Comparison of ENCODE assay signal across 32 mouse cellular contexts in the genomic region with DNA sequence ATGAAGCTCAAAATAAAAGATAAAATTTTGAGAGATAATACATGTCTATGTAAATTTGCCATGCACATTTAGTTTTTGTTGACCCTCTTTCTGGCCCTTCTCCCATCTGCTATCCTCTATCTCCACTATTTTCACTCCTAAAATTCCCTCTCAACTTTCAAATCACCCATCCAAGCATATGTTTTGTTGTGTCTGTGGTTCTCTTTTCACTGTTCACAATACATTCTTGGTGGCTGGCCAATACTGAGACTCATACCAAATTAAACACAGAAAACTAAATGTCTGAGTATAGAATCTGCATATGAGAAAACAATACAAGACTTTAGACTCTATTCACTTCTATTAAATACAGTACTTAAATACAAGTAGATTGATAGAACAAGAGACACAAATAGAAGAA.
"Had no signal": no experiment of that assay in that cellular context is flagged by ENCODE, and none has a peak within 500 bp of the region (broad histone marks: within the 10 kb centered on the region; RNA-seq: fewer than 3 reads in every experiment).

No protein-coding gene starts in this region.

- H3K27me3 ChIP-seq: limb, embryonic 12.5 days; limb, embryonic 13.5 days; limb, embryonic 15.5 days; liver, embryonic 12.5 days; liver, embryonic 13.5 days; liver, embryonic 15.5 days; lung, embryonic 15.5 days; megakaryocyte, embryonic 14.5 days; midbrain, embryonic 12.5 days; midbrain, embryonic 13.5 days; midbrain, embryonic 15.5 days; neural tube, embryonic 12.5 days; neural tube, embryonic 13.5 days had no signal

- DNase-seq: left cerebral cortex, postnatal 4 days; liver; liver, embryonic 13.5 days; liver, postnatal 0 days; lung, adult 18-20 months; lung, adult 2 months; lung, embryonic 14.5 days; lung, postnatal 10 days; lung, postnatal 36 days; lung, postnatal 4 days; midbrain, embryonic 14.5 days had no signal

- H3K4me2 ChIP-seq: limb, embryonic 12.5 days; limb, embryonic 13.5 days; limb, embryonic 15.5 days; liver, embryonic 11.5 days; liver, embryonic 12.5 days; liver, embryonic 13.5 days; liver, embryonic 15.5 days; lung, embryonic 14.5 days; lung, embryonic 15.5 days; midbrain, embryonic 11.5 days; midbrain, embryonic 12.5 days; midbrain, embryonic 13.5 days; midbrain, embryonic 15.5 days; neural tube, embryonic 12.5 days; neural tube, embryonic 13.5 days had no signal

- H3K4me3 ChIP-seq: limb, embryonic 10.5 days; limb, embryonic 12.5 days; limb, embryonic 13.5 days; limb, embryonic 15.5 days; liver, embryonic 12.5 days; liver, embryonic 13.5 days; liver, embryonic 15.5 days; lung, embryonic 15.5 days; megakaryocyte, embryonic 14.5 days; midbrain, embryonic 10.5 days; midbrain, embryonic 12.5 days; midbrain, embryonic 13.5 days; midbrain, embryonic 15.5 days; myocyte; neural tube, embryonic 12.5 days; neural tube, embryonic 13.5 days had no signal

- ATAC-seq: liver, embryonic 12.5 days; liver, postnatal 0 days; lung, postnatal 0 days; midbrain, embryonic 13.5 days; midbrain, embryonic 15.5 days; midbrain, embryonic 16.5 days had no signal

- H3K9me3 ChIP-seq: limb, embryonic 10.5 days; limb, embryonic 12.5 days; limb, embryonic 13.5 days; limb, embryonic 15.5 days; liver, embryonic 12.5 days; liver, embryonic 13.5 days; liver, embryonic 15.5 days; lung, embryonic 15.5 days; megakaryocyte, embryonic 14.5 days; midbrain, embryonic 10.5 days; midbrain, embryonic 12.5 days; midbrain, embryonic 13.5 days; midbrain, embryonic 15.5 days; neural tube, embryonic 12.5 days; neural tube, embryonic 13.5 days had no signal

- H3K27ac ChIP-seq: limb, embryonic 10.5 days; limb, embryonic 12.5 days; limb, embryonic 13.5 days; limb, embryonic 15.5 days; liver, embryonic 12.5 days; liver, embryonic 13.5 days; liver, embryonic 14.5 days; liver, embryonic 15.5 days; lung, embryonic 15.5 days; macrophage; midbrain, embryonic 10.5 days; midbrain, embryonic 12.5 days; midbrain, embryonic 13.5 days; midbrain, embryonic 15.5 days; neural tube, embryonic 12.5 days; neural tube, embryonic 13.5 days had no signal

- H3K36me3 ChIP-seq: limb, embryonic 10.5 days; limb, embryonic 12.5 days; limb, embryonic 13.5 days; limb, embryonic 15.5 days; liver, embryonic 12.5 days; liver, embryonic 13.5 days; liver, embryonic 15.5 days; lung, embryonic 15.5 days; midbrain, embryonic 10.5 days; midbrain, embryonic 12.5 days; midbrain, embryonic 13.5 days; midbrain, embryonic 15.5 days; neural tube, embryonic 12.5 days; neural tube, embryonic 13.5 days had no signal

- H3K9ac ChIP-seq: limb, embryonic 12.5 days; limb, embryonic 13.5 days; limb, embryonic 15.5 days; liver, embryonic 12.5 days; liver, embryonic 13.5 days; liver, embryonic 14.5 days; liver, embryonic 15.5 days; liver, postnatal 0 days; lung, embryonic 14.5 days; lung, embryonic 15.5 days; midbrain, embryonic 12.5 days; midbrain, embryonic 13.5 days; midbrain, embryonic 15.5 days; neural tube, embryonic 12.5 days; neural tube, embryonic 13.5 days had no signal

- H3K4me1 ChIP-seq: limb, embryonic 10.5 days; limb, embryonic 12.5 days; limb, embryonic 13.5 days; limb, embryonic 15.5 days; liver, embryonic 12.5 days; liver, embryonic 13.5 days; liver, embryonic 15.5 days; lung, embryonic 15.5 days; megakaryocyte, embryonic 14.5 days; midbrain, embryonic 10.5 days; midbrain, embryonic 12.5 days; midbrain, embryonic 13.5 days; midbrain, embryonic 15.5 days; neural tube, embryonic 12.5 days; neural tube, embryonic 13.5 days had no signal
